Mouse (Mus musculus) liver, adult 2 months (tissue): ENCODE data around the gene Cdv3.

Experiments
- CTCF ChIP-seq: fragments of 200-500 bp; IDR thresholded peaks from 2 replicates; pipeline ENCODE4 v1.5.1; 2011; ENCODE audit warnings: low read depth, low read length, control low read depth
- POLR2A ChIP-seq: fragments of 200-500 bp; IDR thresholded peaks from 2 replicates; pipeline ENCODE4 v1.6.1; 2011; ENCODE audit warnings: low read length, control low read depth; ENCODE audit not compliant: insufficient read depth; ENCODE audit errors: extremely low read depth

DNA sequence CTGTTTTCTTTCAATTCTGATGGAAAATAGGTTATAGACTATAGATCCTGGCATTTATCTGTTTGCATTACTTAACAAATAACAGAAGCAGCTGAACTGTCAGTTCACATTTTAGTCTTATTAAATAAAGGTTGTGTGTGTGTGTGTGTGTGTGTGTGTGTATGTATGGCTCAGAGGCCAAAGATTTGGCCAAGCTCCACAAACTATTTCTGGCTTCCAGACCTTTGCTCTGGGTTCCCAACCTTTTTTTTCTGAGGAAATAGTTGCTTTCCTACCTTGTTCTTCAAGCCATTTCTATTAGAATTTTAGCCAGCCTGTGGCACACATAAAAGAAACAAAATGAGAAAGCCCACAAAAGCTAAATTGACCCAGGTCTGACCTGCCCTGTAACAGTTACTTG, 16.8 kb downstream of the Cdv3 start:
- TF ChIP-seq CTCF (no peak), POLR2A (no peak)
